Mouse (Mus musculus) hindbrain, embryonic 11.5 days (tissue): Measurements from ENCODE around the gene D630045J12Rik. TPM values are rescaled to one million over a fixed set of nuclear protein-coding genes. Genes with fewer than 3 reads are reported as not detected.

Experiments
- ATAC-seq: fragments of 200-750 bp; cut with Nextera tagmentation; 2 replicates; pipeline ENCODE4 v1.8.0; 2017; ENCODE audit warnings: mild to moderate bottlenecking, moderate TSS enrichment, moderate library complexity; ENCODE audit not compliant: low FRiP score
- DNase-seq: peaks from one replicate; pipeline ENCODE4 v3.0.0-alpha.2; 2015; ENCODE audit warnings: low spot score
- H3K27ac ChIP-seq: fragments of 300-500 bp; sonication (generic); 2 replicates; pipeline ENCODE4 v1.5.1; 2014; ENCODE audit warnings: mild to moderate bottlenecking, low read depth, low read length
- H3K27me3 ChIP-seq: fragments of 300-500 bp; sonication (generic); 2 replicates; pipeline ENCODE4 v1.6.1; 2014; ENCODE audit warnings: mild to moderate bottlenecking, low read length, moderate library complexity, mixed read lengths; ENCODE audit not compliant: control insufficient read depth, insufficient read depth
- H3K36me3 ChIP-seq: fragments of 300-500 bp; sonication (generic); 2 replicates; pipeline ENCODE4 v1.6.1; 2014; ENCODE audit warnings: mild to moderate bottlenecking, low read length, moderate library complexity, mixed read lengths; ENCODE audit not compliant: control insufficient read depth, insufficient read depth
- H3K4me1 ChIP-seq: fragments of 300-500 bp; sonication (generic); replicated peaks from 2 replicates; pipeline ENCODE4 v1.6.1; 2014; ENCODE audit warnings: low read length, mixed read lengths; ENCODE audit not compliant: control insufficient read depth, insufficient read depth
- H3K4me2 ChIP-seq: fragments of 300-500 bp; sonication (generic); replicated peaks from 2 replicates; pipeline ENCODE4 v1.6.1; 2014; ENCODE audit warnings: mild to moderate bottlenecking, low read depth, low read length
- H3K4me3 ChIP-seq: fragments of 300-500 bp; sonication (generic); 2 replicates; pipeline ENCODE4 v1.5.1; 2014; ENCODE audit warnings: low read depth, low read length
- H3K9ac ChIP-seq: fragments of 300-500 bp; sonication (generic); 2 replicates; pipeline ENCODE4 v1.6.1; 2014; ENCODE audit warnings: low read depth, low read length
- H3K9me3 ChIP-seq: fragments of 300-500 bp; sonication (generic); 2 replicates; pipeline ENCODE4 v1.6.1; 2016; ENCODE audit warnings: low read length; ENCODE audit not compliant: control insufficient read depth
- WGBS: fragments of 180-500 bp; shearing (Covaris S2); extraction: QIAGEN DNeasy Blood & Tissue Kit; methylation state at CpG from one replicate; pipeline ENCODE4 v1.1.7; 2014; 5-methylcytosine and 5-hydroxymethylcytosine counted together
- polyA plus RNA-seq: library from polyadenylated mRNA; unstranded; fragments of >200 nt; fragmentation: Nextera tagmentation; extraction: Ambion mirVana; gene quantifications from 2 replicates; pipeline ENCODE4 v1.2.1, GENCODE M21; 2014

D630045J12Rik gene
- polyA plus RNA-seq, 1 experiment from 2014 or later, result 13.2 TPM

DNA sequence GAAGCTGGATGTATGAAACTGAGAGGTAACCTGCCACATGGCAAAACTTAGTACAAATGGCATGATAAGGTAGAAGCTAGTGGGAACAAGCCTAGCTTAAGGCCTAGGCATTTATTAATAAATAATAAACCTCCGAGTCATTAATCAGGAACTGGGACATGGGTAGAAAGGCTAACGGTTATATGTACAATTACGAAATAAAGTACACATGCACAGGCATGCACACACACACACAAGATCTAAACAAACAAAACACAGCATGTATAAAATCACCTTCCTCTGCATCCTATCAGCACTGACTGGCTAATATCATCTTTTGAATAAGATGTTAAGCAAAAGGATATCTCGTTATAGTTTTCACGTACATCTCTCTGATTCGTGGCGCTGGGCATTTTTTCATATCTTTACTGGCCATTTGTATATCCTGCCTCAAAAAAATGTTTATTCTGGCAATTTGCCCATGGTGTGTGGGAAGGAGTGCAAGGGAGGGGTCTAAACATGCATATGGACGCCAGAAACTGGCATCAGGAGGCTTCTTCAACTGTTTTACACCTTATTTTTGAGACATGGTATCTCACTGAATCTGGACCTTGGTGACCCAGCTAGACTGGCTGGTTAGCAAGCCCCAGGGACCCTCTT, 67.4 kb downstream of the D630045J12Rik start:
- no peak overlapping the region for H3K4me3 ChIP-seq
- H3K4me1 ChIP-seq, result no peaks in the 10 kb centered on the region
- H3K36me3 ChIP-seq, result peaks cover 4% of the 10 kb centered on the region
- H3K27me3 ChIP-seq, result no peaks in the 10 kb centered on the region
- DNase-seq (no peak), ATAC-seq (no peak)
- H3K27ac ChIP-seq, result no peak overlapping the region
- no peaks in the 10 kb centered on the region for H3K9me3 ChIP-seq
- 92% methylated on average over 8 of the region's 8 CpGs for WGBS
- H3K4me2 ChIP-seq, result no peak overlapping the region
- no peak overlapping the region for H3K9ac ChIP-seq

DNA sequence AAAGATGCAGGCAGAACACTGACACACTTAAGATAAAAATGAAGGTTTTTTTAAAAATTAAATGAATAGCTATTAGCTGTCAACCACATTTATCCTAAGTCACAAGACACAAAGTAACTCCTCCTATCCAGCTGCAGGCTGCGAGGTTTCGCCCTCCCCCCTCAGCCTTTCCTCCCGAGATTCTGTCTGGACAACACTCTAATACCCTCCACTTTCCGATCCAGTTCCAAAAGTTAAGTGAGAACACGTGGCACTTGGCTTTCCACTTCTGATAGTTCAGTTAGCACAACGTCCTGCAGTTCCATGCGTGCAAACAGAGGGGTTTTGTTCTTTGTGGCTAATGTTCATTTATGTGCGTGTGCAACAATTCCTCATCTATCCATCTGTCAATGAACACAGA, 69.0 kb downstream of the D630045J12Rik start:
- no peak for DNase-seq
- Histone ChIP-seq H3K36me3 (peaks cover 4% of the 10 kb centered on the region), H3K27ac (no peak overlapping the region), H3K9ac (no peak overlapping the region), H3K27me3 (no peaks in the 10 kb centered on the region), H3K4me1 (no peaks in the 10 kb centered on the region), H3K9me3 (no peaks in the 10 kb centered on the region), H3K4me2 (no peak overlapping the region), H3K4me3 (no peak overlapping the region)
- ATAC-seq, result no peak
- WGBS, result 51% methylated on average over 8 of the region's 8 CpGs

DNA sequence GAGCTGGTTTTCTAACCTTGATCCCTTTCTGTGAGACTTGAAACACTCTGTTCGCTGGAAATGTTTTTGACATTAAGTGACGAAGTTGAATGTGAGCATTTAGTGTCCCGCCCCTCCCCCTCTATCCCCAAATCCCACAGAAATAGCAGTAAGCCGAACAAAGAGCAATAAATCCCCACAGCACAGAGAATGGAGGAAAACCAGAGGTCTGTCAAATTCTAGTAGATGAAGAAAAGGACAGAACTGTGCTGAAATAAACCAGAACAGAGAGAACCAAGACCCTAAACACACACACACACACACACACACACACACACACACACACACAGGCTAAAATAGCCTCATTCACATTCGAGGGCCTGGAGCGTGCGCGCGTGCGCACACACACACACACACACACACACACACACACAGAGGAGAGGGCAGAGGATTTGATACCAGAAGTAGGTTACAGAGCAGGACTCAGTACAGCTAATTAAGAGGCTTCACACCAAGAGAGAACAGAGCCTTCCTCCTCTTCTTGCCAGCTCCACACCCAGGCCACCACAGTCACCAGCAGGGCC, 72.0 kb downstream of the D630045J12Rik start:
- Histone ChIP-seq H3K9ac (no peak overlapping the region), H3K4me3 (no peak overlapping the region), H3K27me3 (no peaks in the 10 kb centered on the region), H3K4me1 (no peaks in the 10 kb centered on the region), H3K36me3 (peaks cover 4% of the 10 kb centered on the region), H3K27ac (no peak overlapping the region), H3K4me2 (no peak overlapping the region), H3K9me3 (no peaks in the 10 kb centered on the region)
- ATAC-seq (no peak), DNase-seq (no peak)
- WGBS, result 91% methylated on average over 10 of the region's 10 CpGs

DNA sequence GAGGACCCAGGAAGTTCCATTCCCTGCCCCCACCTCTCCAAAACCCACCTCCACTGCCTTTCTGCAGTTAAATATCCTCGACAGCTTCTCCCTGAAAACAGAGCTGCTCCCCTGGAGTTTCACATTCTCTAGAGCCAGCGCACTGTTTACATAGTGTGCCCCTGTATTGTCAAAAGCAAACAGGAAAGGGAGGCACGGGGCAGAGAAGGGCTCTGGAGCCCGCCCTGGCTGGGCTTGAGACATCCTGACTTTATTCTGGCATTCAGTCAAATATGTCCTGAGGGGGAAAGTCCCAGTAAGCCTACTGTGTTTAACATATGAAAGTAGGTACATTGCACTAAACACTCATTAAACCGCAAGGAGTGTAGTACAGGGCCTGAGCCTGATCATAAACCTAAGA, 73.1 kb downstream of the D630045J12Rik start:
- Histone ChIP-seq H3K9me3 (no peaks in the 10 kb centered on the region), H3K4me3 (no peak overlapping the region), H3K27me3 (no peaks in the 10 kb centered on the region), H3K4me1 (no peaks in the 10 kb centered on the region), H3K9ac (no peak overlapping the region), H3K27ac (no peak overlapping the region), H3K4me2 (no peak overlapping the region), H3K36me3 (peaks cover 4% of the 10 kb centered on the region)
- DNase-seq (no peak), ATAC-seq (no peak)
- WGBS, result 43% methylated on average over 5 of the region's 5 CpGs

DNA sequence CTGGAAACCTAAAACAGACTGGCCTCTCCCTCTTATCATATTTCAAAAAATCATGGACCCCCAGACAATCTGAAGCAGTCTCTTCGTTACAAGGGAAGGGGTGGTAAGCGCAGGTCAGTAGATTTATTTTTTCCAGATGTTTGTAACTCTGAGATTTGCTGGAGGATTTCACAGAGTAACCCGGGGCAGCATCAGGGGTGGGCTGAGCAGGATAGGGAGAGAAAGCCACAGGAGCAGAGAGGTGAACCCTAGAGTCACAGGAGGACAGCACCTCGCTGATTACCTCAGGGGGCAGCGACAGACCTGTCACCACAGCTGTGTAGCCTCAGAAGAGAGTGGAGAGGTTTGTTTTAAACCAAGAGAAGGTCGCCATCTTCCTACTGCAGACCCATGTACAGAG, 88.4 kb downstream of the D630045J12Rik start:
- no peak for DNase-seq
- Histone ChIP-seq H3K9me3 (no peaks in the 10 kb centered on the region), H3K36me3 (peaks cover 6% of the 10 kb centered on the region), H3K9ac (no peak overlapping the region), H3K4me1 (peaks cover 3% of the 10 kb centered on the region; the same call in 1 of the 2 replicates), H3K4me2 (no peak overlapping the region), H3K4me3 (no peak overlapping the region), H3K27me3 (no peaks in the 10 kb centered on the region), H3K27ac (peak overlapping the region; percentile 54; the same call in 1 of the 2 replicates)
- no peak for ATAC-seq
- 73% methylated on average over 6 of the region's 6 CpGs for WGBS

DNA sequence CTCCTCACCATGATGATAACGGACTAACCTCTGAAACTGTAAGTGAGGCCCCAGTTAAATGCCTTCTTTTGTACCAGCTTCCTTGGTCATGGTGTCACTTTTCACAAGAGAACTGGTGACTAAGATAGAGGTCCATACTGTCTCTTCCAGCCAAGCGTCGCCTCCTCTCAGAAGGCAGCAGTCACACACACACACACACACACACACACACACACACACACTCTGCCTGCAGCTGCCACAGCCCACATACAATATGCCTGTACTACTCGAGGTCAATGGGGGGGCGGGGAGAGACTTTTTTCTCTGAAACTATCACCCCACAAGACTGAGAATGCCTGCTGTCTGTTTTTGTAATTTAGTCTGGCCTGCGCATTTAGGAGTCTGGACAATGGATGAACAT, 89.1 kb downstream of the D630045J12Rik start:
- H3K27ac ChIP-seq, result no peak overlapping the region
- H3K9ac ChIP-seq, result no peak overlapping the region
- DNase-seq, result no peak
- no peak for ATAC-seq
- H3K27me3 ChIP-seq, result no peaks in the 10 kb centered on the region
- no peaks in the 10 kb centered on the region for H3K9me3 ChIP-seq
- peaks cover 3% of the 10 kb centered on the region; the same call in 1 of the 2 replicates for H3K4me1 ChIP-seq
- WGBS, result 86% methylated on average over 6 of the region's 6 CpGs
- peaks cover 6% of the 10 kb centered on the region; the same call in 1 of the 2 replicates for H3K36me3 ChIP-seq
- H3K4me3 ChIP-seq, result no peak overlapping the region
- H3K4me2 ChIP-seq, result no peak overlapping the region

DNA sequence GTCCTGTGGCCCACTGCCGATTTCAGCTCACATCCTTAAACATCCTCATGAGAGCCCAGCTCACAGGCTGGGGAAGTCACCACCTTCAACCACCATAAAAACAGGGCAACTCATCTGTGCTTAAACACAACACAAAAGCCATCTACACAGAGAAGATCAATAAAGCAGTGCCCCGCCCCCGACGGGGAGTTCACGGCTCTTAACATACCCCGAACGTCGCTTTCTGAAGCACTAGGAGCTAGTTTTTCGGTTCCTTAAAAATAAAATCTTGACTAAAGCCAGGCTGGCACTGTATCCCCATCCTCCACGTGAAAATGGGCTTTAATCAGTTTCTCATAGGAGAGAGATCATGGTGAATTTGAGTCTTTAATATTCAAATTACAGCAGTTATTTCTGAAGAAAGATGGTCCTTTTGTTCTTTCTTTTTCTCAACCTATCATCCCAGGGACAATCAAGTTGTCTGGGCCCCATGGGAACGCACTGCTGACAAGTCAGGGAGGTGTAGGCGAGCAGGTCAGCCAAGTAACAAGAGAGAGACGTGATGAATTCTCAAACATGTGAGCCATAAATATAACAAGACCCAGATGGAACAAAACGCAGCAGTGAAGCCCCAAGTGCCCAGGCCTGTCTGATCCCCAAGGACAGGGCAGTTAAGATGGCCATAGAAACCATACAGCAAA, 90.8 kb downstream of the D630045J12Rik start:
- no peak overlapping the region for H3K4me2 ChIP-seq
- no peaks in the 10 kb centered on the region for H3K27me3 ChIP-seq
- no peaks in the 10 kb centered on the region for H3K9me3 ChIP-seq
- H3K4me3 ChIP-seq, result no peak overlapping the region
- DNase-seq, result peak; percentile 44
- peak overlapping the region; percentile 72 for H3K27ac ChIP-seq
- ATAC-seq, result 0 out of 2 replicates have a peak, but pooled peaks have one; percentile 3
- WGBS, result 46% methylated on average over 14 of the region's 14 CpGs
- H3K36me3 ChIP-seq, result peaks cover under 1% of the 10 kb centered on the region; the same call in 1 of the 2 replicates
- peaks cover 3% of the 10 kb centered on the region; the same call in 1 of the 2 replicates for H3K4me1 ChIP-seq
- no peak overlapping the region for H3K9ac ChIP-seq

DNA sequence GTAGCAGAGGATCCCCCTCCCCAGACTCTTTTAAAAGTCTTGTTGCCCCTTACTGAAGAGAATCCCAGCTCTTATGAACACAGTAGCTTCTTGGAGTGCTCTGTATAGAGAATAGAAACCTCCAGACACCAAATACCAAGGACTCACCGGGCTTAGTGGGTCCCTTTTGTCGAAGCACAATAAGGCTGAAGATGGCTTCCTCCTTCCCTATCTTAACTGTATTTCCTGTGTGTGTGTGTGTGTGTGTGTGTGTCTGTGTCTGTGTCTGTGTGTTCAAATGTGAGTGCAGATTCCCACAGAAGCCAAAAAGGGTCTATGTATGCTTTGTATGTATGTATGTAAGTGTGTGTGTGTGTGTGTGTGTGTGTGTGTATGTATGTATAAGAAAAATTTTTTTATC, 93.3 kb downstream of the D630045J12Rik start:
- Histone ChIP-seq H3K36me3 (no peaks in the 10 kb centered on the region), H3K4me2 (no peak overlapping the region), H3K27me3 (no peaks in the 10 kb centered on the region), H3K27ac (peak overlapping the region; percentile 61; the same call in 1 of the 2 replicates), H3K4me3 (no peak overlapping the region), H3K9me3 (no peaks in the 10 kb centered on the region), H3K9ac (no peak overlapping the region), H3K4me1 (peaks cover 3% of the 10 kb centered on the region; the same call in 1 of the 2 replicates)
- peak; percentile 4 for ATAC-seq
- no peak for DNase-seq
- WGBS, result 74% methylated on average over 2 of the region's 2 CpGs
